Mouse (Mus musculus) heart, postnatal 0 days (tissue): Measurements from ENCODE around the gene Skida1.

ENCODE experiments used
- CTCF ChIP-seq: IDR thresholded peaks from 2 replicates; pipeline ENCODE4 v1.5.1; 2016; ENCODE audit warnings: antibody characterized with exemption, control low read depth, low read depth
- EP300 ChIP-seq: IDR thresholded peaks from 2 replicates; pipeline ENCODE4 v1.6.1; 2016; ENCODE audit warnings: antibody characterized with exemption, low read depth

DNA sequence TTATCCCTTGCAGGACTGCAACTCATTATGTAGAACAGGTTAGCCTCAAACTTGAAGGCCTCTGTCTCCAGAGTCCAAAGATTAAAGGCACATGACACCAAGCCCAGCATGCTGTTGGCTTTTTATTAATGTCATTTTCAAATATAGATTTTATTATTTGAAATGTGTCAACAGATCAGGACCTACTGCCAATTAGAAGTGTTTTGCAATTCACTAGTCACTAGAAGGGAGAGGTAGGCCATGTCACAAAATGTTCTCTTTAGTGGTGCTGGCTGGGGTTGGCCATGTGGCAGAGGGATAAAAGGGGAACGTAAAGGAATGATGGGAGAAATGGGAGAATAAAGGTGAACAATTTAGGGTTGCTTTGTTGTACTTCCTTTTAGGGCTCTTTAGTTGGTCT, 45.0 kb upstream of the Skida1 start:
- TF ChIP-seq CTCF: no peak
- TF ChIP-seq EP300: no peak
